Mouse (Mus musculus) liver, embryonic 13.5 days (tissue): ENCODE measurements around the gene Pxk. TPM values are rescaled to one million over a fixed set of nuclear protein-coding genes. Genes with fewer than 3 reads are reported as not detected.
"Not testable (repeated sequence)": the region's sequence is repeated elsewhere in the genome, so short reads cannot be mapped to it uniquely, and the experiment has no call there.

Experiments
- ATAC-seq: fragments of 200-750 bp; cut with Nextera tagmentation; 2 replicates; pipeline ENCODE4 v1.8.0; 2017; ENCODE audit warnings: low read depth, mild to moderate bottlenecking, moderate number of reproducible peaks, moderate library complexity
- DNase-seq: peaks from one replicate; pipeline ENCODE4 v3.0.0; 2022
- H3K27ac ChIP-seq: fragments of 300-500 bp; sonication (generic); 2 replicates; pipeline ENCODE4 v1.5.1; 2015; ENCODE audit warnings: moderate library complexity, mild to moderate bottlenecking, inconsistent platforms
- H3K27me3 ChIP-seq: fragments of 300-500 bp; sonication (generic); 2 replicates; pipeline ENCODE4 v1.6.1; 2015; ENCODE audit warnings: mild to moderate bottlenecking, inconsistent platforms
- H3K36me3 ChIP-seq: fragments of 300-500 bp; sonication (generic); 2 replicates; pipeline ENCODE4 v1.6.1; 2015; ENCODE audit warnings: mild to moderate bottlenecking, inconsistent platforms
- H3K4me1 ChIP-seq: fragments of 300-500 bp; sonication (generic); replicated peaks from 2 replicates; pipeline ENCODE4 v1.6.1; 2015; ENCODE audit warnings: inconsistent platforms
- H3K4me2 ChIP-seq: fragments of 300-500 bp; sonication (generic); 2 replicates; pipeline ENCODE4 v1.6.1; 2015; ENCODE audit warnings: inconsistent platforms, mild to moderate bottlenecking, moderate library complexity
- H3K4me3 ChIP-seq: fragments of 300-500 bp; sonication (generic); replicated peaks from 2 replicates; pipeline ENCODE4 v1.5.1; 2015; ENCODE audit warnings: mild to moderate bottlenecking, inconsistent platforms
- H3K9ac ChIP-seq: fragments of 300-500 bp; sonication (generic); 2 replicates; pipeline ENCODE4 v1.6.1; 2015; ENCODE audit warnings: mild to moderate bottlenecking, inconsistent platforms
- H3K9me3 ChIP-seq: fragments of 300-500 bp; sonication (generic); replicated peaks from 2 replicates; pipeline ENCODE4 v1.6.1; 2016; ENCODE audit warnings: inconsistent platforms
- WGBS: fragments of 180-500 bp; shearing (Covaris S2); methylation state at CpG from one replicate; pipeline ENCODE4 v1.1.7; 2015; ENCODE audit not compliant: insufficient replicate concordance; 5-methylcytosine and 5-hydroxymethylcytosine counted together
- polyA plus RNA-seq: library from polyadenylated mRNA; unstranded; fragments of >200 nt; fragmentation: Nextera tagmentation; extraction: Ambion mirVana; gene quantifications from 2 replicates; pipeline ENCODE4 v1.2.1, GENCODE M21; 2015

The Pxk gene
- polyA plus RNA-seq, 1 experiment from 2014 or later, result 9.7 TPM

DNA sequence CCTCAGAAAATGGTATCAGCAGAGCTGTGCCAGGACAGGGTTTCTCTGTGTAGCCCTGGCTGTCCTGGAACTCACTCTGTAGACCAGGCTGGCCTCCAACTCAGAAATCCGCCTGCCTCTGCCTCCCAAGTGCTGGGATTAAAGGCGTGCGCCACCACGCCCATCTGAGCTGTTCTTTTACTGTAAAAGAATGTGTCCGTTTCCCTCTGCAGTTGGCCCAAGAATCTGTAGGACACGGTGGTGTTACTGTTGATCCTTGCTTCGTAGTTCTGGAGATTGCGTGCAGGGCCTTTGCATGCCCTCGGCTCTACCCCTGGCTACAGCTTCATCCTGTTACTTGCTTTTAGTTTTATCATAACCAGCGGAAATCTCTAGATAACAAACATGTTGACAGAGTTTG lies 25.6 kb downstream of the Pxk start:
- not testable (repeated sequence) for H3K4me1 ChIP-seq, H3K27ac ChIP-seq, DNase-seq, H3K4me3 ChIP-seq, H3K4me2 ChIP-seq, H3K9ac ChIP-seq, H3K27me3 ChIP-seq, ATAC-seq, H3K9me3 ChIP-seq
- 83% methylated on average over 10 of the region's 10 CpGs for WGBS
- peaks cover 14% of the 10 kb centered on the region for H3K36me3 ChIP-seq

DNA sequence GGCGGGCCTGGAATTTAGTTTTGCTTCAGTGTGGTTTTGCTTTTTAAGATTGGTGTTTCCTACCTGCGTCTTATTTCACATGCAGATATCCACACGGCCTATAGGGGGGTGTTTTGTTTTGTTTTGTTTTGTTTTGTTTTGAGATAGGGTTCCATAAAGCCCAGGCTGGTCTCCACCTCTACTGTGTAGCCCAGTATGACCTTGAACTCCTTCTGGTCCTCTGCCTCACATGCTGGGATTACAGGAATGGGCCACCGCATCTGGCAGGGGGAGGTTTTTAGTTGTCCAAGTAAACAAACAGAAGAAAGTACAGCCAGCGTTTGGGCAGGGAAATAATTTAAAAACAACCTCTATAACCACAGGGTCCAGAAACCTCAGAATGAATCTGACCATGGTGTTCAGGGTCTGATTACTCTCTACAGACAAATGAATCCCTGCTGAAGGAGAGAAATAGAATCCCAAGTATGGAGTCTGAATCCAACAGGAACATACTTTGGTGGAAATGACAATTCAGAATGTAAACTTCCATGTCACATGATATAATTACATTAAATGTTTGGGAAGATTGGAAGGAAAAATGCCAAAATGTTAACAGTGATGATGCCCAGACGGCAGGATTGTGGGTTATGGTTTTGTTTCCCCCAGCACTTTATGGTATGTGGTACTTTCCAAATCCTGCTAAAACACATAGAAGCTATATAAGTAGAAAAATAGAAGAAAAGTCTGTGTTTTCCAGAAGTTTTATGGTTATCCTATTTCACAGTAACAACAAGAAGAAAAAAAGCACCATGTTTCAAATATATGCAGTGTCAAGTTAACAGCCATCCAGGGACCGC lies 26.3 kb downstream of the Pxk start:
- no peaks in the 10 kb centered on the region for H3K27me3 ChIP-seq
- H3K4me2 ChIP-seq, result no peak overlapping the region
- H3K4me1 ChIP-seq, result no peaks in the 10 kb centered on the region; the same call in 1 of the 2 replicates
- no peak for DNase-seq
- H3K27ac ChIP-seq, result no peak overlapping the region
- H3K9ac ChIP-seq, result no peak overlapping the region
- H3K4me3 ChIP-seq, result no peak overlapping the region
- H3K9me3 ChIP-seq, result no peaks in the 10 kb centered on the region
- ATAC-seq, result no peak
- 67% methylated on average over 7 of the region's 7 CpGs for WGBS
- H3K36me3 ChIP-seq, result peaks cover 14% of the 10 kb centered on the region

DNA sequence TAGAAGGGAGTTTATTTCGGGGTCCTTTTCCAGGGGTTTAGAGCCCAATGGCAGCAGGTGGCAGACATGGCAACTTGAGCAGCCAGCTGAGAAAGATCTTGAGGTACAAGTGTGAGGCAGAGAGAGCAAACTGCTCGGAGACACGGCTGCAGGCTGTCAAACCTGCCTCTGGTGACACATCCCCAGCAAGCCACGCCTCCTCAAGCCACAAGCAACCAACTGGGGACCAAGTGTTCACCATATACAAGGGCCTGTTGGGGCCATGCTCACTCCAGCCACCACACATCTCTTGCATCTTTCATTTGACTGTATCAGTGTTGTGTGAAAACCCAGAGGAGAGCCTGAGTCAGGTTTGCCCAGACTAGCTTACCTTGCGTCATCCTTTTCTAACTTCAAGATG lies 30.0 kb downstream of the Pxk start:
- Histone ChIP-seq H3K9me3 (no peaks in the 10 kb centered on the region), H3K9ac (no peak overlapping the region), H3K4me3 (no peak overlapping the region), H3K4me2 (no peak overlapping the region), H3K27me3 (no peaks in the 10 kb centered on the region), H3K27ac (no peak overlapping the region), H3K36me3 (peaks cover 16% of the 10 kb centered on the region), H3K4me1 (no peaks in the 10 kb centered on the region; the same call in 1 of the 2 replicates)
- no peak for ATAC-seq
- DNase-seq, result no peak
- whole genome bisulfite sequencing, result 62% methylated on average over 5 of the region's 5 CpGs

DNA sequence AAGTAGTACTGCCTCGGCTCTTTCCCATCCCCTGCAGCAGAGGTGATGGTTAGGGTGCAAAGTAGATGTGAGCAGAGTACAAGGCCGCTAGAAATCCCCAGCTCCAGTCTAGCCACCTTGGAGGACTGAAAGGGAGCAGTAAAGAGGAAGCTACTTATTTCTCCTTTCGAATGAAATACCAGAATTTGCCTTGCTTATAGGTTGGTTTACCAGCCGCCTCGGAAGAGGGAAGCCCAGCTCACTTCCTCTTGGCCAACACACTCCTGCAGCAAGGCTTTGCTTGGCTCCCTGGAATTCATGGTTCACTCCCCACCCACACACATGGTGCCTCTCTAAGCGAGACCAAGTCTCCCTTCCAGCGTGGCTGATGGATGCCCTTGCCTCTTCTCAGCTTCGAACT lies 34.8 kb downstream of the Pxk start:
- DNase-seq (no peak), ATAC-seq (no peak)
- H3K9ac ChIP-seq, result no peak overlapping the region
- H3K4me2 ChIP-seq, result no peak overlapping the region
- peaks cover 7% of the 10 kb centered on the region for H3K4me1 ChIP-seq
- peaks cover 7% of the 10 kb centered on the region for H3K36me3 ChIP-seq
- H3K27me3 ChIP-seq, result no peaks in the 10 kb centered on the region
- whole genome bisulfite sequencing, result 44% methylated on average over 8 of the region's 8 CpGs
- no peaks in the 10 kb centered on the region for H3K9me3 ChIP-seq
- no peak overlapping the region for H3K4me3 ChIP-seq
- no peak overlapping the region for H3K27ac ChIP-seq

DNA sequence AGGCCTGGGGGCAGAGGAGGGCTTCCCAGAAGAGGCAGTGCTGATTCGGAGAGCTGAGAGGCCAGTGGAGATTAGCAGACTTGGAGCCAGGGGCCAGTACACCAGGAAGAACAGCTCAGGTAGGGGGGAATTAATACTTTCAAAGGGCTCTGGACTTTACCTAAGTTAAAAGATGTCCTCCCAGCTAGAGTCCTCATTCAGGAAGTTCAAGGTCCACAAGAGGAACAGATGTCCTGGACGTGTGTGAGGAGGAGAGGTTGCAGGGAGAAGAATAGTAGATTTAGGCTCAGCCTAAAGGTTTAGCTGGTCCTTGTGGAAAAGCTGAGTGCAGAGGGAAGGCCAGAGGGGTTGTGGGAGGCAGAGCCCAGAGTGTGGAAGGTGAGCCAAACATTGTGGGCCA lies 36.2 kb downstream of the Pxk start:
- WGBS, result 61% methylated on average over 2 of the region's 2 CpGs
- H3K27me3 ChIP-seq, result no peaks in the 10 kb centered on the region
- peaks cover 7% of the 10 kb centered on the region for H3K36me3 ChIP-seq
- H3K4me1 ChIP-seq, result peaks cover 7% of the 10 kb centered on the region
- no peak overlapping the region for H3K4me2 ChIP-seq
- no peak overlapping the region for H3K4me3 ChIP-seq
- DNase-seq, result no peak
- no peaks in the 10 kb centered on the region for H3K9me3 ChIP-seq
- no peak for ATAC-seq
- H3K27ac ChIP-seq, result no peak overlapping the region
- no peak overlapping the region for H3K9ac ChIP-seq

DNA sequence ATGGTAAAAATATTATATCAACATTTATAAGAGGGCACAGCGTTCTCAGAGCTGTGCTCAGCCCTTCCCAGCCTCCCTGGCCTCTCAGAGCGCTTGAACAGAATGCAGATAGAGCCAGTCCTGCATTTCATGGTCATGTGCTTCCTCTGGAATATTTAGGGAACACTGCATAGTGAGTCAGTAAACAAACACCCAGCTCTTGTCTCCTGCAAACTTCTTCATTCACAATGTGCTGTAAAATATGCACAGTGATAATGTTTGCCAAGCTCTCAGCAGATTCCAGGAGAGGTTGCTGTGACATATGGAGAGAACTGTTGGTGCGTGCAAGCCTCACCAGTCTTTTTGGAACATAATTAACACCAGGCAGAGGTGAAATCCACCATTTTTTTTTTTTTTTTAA lies 37.1 kb downstream of the Pxk start:
- 75% methylated on average over 3 of the region's 3 CpGs for WGBS
- Histone ChIP-seq H3K27ac (no peak overlapping the region), H3K9me3 (no peaks in the 10 kb centered on the region), H3K9ac (no peak overlapping the region), H3K4me2 (no peak overlapping the region), H3K4me1 (peaks cover 7% of the 10 kb centered on the region), H3K27me3 (no peaks in the 10 kb centered on the region), H3K4me3 (no peak overlapping the region), H3K36me3 (peaks cover 7% of the 10 kb centered on the region)
- ATAC-seq (no peak), DNase-seq (no peak)

DNA sequence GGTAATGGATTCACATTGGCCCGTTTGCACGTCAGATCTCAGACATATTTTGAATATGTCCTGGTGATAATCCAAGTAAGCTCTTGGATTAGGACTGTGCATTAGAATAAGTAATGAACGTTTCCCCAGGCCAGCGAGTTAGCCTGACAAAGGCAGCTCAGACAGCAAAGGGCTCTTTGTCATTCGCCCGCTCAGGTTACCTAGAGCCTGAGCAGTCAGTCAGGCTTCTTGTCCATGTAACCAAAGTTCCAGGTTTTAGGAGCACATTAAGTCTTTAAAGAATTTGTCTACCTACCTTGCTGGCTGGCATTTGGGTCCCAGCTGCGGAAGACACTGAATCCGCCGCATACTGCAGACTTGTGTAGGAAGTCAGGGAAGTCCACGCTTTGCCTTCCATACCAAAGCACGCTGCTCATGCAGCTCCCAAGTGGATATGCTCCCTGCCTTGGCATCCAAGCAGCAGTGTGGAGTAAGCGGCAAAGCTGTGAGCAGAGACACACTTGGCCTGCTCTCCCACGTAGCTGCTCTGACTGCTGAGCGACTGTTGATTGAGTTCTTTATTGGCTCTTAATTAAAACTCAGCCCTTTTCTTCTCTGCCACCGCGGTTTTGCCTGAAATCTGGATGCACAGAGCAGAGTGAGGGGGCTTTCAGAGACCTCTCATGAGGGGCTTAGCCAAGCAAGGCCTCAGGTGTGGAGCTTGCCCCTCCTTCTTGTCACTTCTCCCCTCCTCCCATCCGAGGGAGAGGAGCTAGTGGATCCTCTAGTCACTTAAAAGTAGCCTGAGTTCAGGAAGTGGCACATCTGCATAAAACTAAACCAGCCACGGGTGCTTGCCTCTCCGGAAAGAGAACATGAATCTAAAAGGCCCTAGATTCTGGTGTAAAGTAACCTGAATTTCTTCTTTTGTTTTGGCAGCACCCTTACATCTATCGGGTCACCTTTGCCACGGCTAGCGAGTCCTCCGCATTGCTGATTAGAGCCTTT lies 42.0 kb downstream of the Pxk start:
- H3K4me2 ChIP-seq, result no peak overlapping the region
- no peaks in the 10 kb centered on the region for H3K27me3 ChIP-seq
- no peaks in the 10 kb centered on the region for H3K9me3 ChIP-seq
- no peak for ATAC-seq
- no peak overlapping the region for H3K9ac ChIP-seq
- H3K4me1 ChIP-seq, result no peaks in the 10 kb centered on the region
- 77% methylated on average over 23 of the region's 23 CpGs for WGBS
- no peak overlapping the region for H3K27ac ChIP-seq
- peaks cover 17% of the 10 kb centered on the region for H3K36me3 ChIP-seq
- no peak overlapping the region for H3K4me3 ChIP-seq
- no peak for DNase-seq

DNA sequence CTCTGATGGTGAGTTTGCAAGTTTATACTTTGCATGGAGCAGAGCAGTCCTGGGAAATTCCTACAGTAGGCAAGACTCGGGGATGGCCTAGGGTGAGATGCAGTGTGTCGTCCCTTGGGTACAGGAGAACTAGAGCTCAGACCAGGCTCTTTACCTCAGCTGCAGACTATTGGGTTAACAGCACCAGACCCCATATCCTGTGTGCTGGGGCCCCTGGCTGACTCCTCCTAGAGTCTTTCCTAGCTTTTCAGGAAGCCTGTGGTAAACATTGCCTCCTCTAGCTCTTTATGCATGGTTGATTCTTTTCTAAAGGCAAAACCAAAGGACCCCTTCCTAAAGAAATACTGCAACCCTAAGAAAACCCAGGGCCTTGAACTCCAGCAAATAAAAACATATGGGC lies 43.1 kb downstream of the Pxk start:
- no peak overlapping the region for H3K4me2 ChIP-seq
- no peaks in the 10 kb centered on the region for H3K9me3 ChIP-seq
- WGBS, result 36% methylated on average over 2 of the region's 2 CpGs
- H3K27ac ChIP-seq, result no peak overlapping the region
- H3K36me3 ChIP-seq, result peaks cover 20% of the 10 kb centered on the region
- H3K4me1 ChIP-seq, result no peaks in the 10 kb centered on the region
- ATAC-seq (no peak), DNase-seq (no peak)
- H3K9ac ChIP-seq, result no peak overlapping the region
- H3K4me3 ChIP-seq, result no peak overlapping the region
- no peaks in the 10 kb centered on the region for H3K27me3 ChIP-seq

DNA sequence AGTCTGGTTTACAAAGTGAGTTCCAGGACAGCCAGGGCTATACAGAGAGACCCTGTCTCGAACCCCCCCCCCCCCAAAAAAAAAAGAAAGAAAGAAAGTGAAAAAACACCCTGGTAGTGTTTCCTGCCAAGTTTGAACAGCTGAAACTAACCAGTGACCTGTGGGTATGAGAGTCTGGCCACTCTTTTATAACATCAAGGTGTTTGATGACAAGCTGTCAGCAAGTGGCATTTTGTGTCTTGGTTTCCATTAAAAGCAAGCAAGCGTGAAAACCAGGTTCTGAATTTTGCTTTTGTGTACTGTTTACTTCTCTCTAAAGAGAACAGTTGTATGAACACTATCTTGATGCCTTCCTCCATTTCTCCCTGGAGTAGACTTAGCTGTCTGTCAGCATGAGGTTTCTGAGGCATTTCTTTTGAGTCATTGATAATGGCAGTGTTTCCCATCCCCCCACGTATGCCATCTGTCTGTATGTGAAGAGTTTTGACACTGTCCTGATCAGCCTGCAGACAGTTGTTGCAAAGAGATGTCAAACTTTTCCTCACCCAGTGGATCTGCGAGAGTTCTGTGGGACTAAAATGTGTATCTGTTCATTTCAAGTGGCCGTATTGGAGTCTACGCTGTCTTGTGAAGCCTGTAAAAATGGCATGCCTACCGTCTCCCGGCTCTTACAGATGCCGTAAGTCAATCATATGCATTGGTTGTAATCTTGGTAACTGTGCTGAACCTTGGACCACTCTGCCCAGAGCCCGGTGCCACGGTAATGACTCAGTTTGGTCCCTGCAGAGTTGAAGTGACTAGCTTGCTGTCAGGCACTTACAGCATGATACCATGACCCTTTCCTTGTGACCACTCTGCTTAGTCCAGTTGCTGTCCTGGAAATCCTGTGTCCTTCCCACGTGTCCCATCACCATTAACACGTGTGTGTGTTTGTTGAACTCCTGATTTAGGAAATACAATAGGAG lies 47.9 kb downstream of the Pxk start:
- Histone ChIP-seq H3K27ac (no peak overlapping the region), H3K9ac (no peak overlapping the region), H3K27me3 (no peaks in the 10 kb centered on the region), H3K4me3 (no peak overlapping the region), H3K4me1 (no peaks in the 10 kb centered on the region), H3K36me3 (peaks cover 23% of the 10 kb centered on the region), H3K9me3 (no peaks in the 10 kb centered on the region), H3K4me2 (no peak overlapping the region)
- WGBS, result 80% methylated on average over 13 of the region's 13 CpGs
- ATAC-seq (no peak), DNase-seq (no peak)

DNA sequence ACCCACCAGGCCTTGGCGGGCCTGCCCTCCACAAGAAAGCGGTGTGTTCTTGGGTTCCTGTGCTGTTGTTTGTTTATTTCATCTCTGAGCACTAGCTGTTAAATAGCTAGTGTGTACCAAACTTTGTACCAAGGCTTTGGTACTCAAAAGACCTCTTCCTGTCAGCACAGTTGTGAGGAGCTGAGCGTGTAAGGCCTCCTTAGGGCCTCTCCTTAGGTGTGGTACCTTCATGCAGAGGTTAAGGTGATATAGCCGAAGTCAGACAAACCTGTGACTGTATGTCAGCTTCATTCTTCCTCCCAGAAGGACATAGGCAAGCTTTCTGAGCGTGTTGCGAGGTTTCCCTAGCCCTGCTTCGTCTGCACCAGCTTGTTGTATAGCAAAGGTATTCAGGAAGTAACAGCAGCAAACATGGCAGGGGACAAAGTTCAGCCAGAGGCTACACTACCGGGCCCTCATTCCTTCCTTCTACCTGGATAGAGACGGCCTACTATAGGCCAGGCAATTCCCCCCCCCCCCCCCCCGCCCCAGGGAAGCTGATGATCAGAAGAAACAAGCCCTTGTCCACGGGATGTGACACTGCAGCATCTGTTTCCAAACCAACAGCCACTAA lies 48.7 kb downstream of the Pxk start:
- 69% methylated on average over 11 of the region's 11 CpGs for WGBS
- no peak overlapping the region for H3K27ac ChIP-seq
- no peak for ATAC-seq

More for the DNA sequence above, 48.7 kb downstream of the Pxk start:
- Histone ChIP-seq H3K27me3 (no peaks in the 10 kb centered on the region), H3K9me3 (no peaks in the 10 kb centered on the region), H3K36me3 (peaks cover 19% of the 10 kb centered on the region), H3K9ac (no peak overlapping the region), H3K4me3 (no peak overlapping the region), H3K4me2 (no peak overlapping the region), H3K4me1 (no peaks in the 10 kb centered on the region)
- no peak for DNase-seq
